Mouse (Mus musculus) forebrain, embryonic 14.5 days (tissue): Measurements from ENCODE around the gene Abi3bp. TPM values are rescaled to one million over a fixed set of nuclear protein-coding genes. Genes with fewer than 3 reads are reported as not detected.

Experiments
- ATAC-seq: fragments of 200-750 bp; cut with Nextera tagmentation; 2 replicates; pipeline ENCODE4 v1.8.0; 2017; ENCODE audit warnings: mild to moderate bottlenecking, moderate library complexity
- DNase-seq: peaks from one replicate; pipeline ENCODE4 v3.0.0-alpha.2; 2015; ENCODE audit warnings: low spot score
- H3K27ac ChIP-seq: fragments of 300-500 bp; sonication (generic); 2 replicates; pipeline ENCODE4 v1.5.1; 2014; ENCODE audit warnings: low read depth, mild to moderate bottlenecking, control low read depth, low read length, moderate library complexity
- H3K27me3 ChIP-seq: fragments of 300-500 bp; sonication (generic); replicated peaks from 2 replicates; pipeline ENCODE4 v1.6.1; 2014; ENCODE audit warnings: low read length, control low read depth, mixed read lengths; ENCODE audit not compliant: control insufficient read depth, insufficient read depth
- H3K36me3 ChIP-seq: fragments of 300-500 bp; sonication (generic); 2 replicates; pipeline ENCODE4 v1.6.1; 2014; ENCODE audit warnings: low read length, control low read depth; ENCODE audit not compliant: control insufficient read depth, insufficient read depth
- H3K4me1 ChIP-seq: fragments of 300-500 bp; sonication (generic); 2 replicates; pipeline ENCODE4 v1.6.1; 2014; ENCODE audit warnings: antibody characterized with exemption, low read length, control low read depth; ENCODE audit not compliant: control insufficient read depth, insufficient read depth
- H3K4me2 ChIP-seq: fragments of 300-500 bp; sonication (generic); 2 replicates; pipeline ENCODE4 v1.6.1; 2014; ENCODE audit warnings: mild to moderate bottlenecking, control low read depth, low read length
- H3K4me3 ChIP-seq: fragments of 300-500 bp; sonication (generic); 2 replicates; pipeline ENCODE4 v1.5.1; 2014; ENCODE audit warnings: low read depth, low read length, control low read depth
- H3K9ac ChIP-seq: fragments of 300-500 bp; sonication (generic); 2 replicates; pipeline ENCODE4 v1.6.1; 2014; ENCODE audit warnings: mild to moderate bottlenecking, low read length, control low read depth, moderate library complexity
- H3K9me3 ChIP-seq: fragments of 300-500 bp; sonication (generic); replicated peaks from 2 replicates; pipeline ENCODE4 v1.6.1; 2016; ENCODE audit warnings: low read length, control low read depth, mixed read lengths; ENCODE audit not compliant: control insufficient read depth
- WGBS: fragments of 180-500 bp; shearing (Covaris S2); extraction: QIAGEN DNeasy Blood & Tissue Kit; methylation state at CpG from one replicate; pipeline ENCODE4 v1.1.7; 2014; 5-methylcytosine and 5-hydroxymethylcytosine counted together
- polyA plus RNA-seq: library from polyadenylated mRNA; unstranded; fragments of >200 nt; fragmentation: Nextera tagmentation; extraction: Ambion mirVana; gene quantifications from 2 replicates; pipeline ENCODE4 v1.2.1, GENCODE M21; 2014

The Abi3bp gene
- 0.18 and 0.26 TPM in 2 replicates for polyA plus RNA-seq

DNA sequence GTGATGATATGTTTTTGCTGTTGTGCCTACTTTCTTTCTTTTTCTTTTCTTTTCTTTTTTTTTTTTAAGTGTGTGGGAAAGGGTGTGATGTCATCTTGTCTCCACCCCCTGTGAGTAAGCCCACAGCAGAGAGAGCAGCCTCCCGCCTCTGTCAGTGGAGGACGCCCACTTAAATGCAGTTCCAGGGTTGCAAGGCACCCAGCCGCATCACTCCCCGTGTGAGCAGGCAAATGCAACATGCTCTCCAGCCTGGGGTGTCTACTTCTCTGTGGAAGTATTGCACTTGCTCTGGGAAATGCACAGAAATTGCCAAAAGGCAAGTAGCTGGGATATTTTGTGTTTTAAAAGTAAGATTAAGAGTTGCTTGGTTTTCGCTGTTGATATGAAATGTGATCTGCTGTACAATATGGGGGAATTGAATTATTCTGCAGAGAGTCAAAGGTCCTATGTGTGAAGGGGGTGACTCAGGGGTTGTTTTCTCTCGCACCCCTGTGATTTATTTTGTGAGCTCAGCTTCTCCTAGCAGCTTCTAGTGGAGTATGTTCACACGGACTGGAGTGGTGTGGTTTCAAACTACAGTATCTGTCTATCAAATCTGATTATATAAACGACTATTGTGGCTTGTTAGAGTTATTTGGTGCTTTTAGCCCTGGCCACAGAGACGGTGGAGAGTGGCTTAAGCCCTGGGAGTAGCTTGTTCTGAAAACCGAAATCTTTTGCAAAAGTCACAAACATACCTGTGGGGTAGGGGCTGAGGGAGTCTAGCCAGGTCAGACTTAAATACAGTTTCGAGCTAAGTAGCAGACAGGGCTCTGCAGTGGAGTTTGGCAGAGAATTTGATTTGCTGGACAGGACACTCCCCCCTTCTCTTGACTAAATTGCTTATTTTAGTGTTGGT, at the start of gene Abi3bp:
Gene Abi3bp (plus strand): TSS at position 202 of the 898 bp plus-strand sequence.
- DNase-seq (no peak), ATAC-seq (no peak)
- Histone ChIP-seq H3K27me3 (no peaks in the 10 kb centered on the region), H3K4me1 (no peaks in the 10 kb centered on the region), H3K9me3 (no peaks in the 10 kb centered on the region), H3K27ac (no peak within 1 kb of the TSS), H3K4me3 (no peak within 1 kb of the TSS), H3K9ac (no peak within 1 kb of the TSS), H3K4me2 (no peak within 1 kb of the TSS), H3K36me3 (no peaks in the 10 kb centered on the region)
- 57% methylated on average over 11 of the region's 11 CpGs for WGBS

DNA sequence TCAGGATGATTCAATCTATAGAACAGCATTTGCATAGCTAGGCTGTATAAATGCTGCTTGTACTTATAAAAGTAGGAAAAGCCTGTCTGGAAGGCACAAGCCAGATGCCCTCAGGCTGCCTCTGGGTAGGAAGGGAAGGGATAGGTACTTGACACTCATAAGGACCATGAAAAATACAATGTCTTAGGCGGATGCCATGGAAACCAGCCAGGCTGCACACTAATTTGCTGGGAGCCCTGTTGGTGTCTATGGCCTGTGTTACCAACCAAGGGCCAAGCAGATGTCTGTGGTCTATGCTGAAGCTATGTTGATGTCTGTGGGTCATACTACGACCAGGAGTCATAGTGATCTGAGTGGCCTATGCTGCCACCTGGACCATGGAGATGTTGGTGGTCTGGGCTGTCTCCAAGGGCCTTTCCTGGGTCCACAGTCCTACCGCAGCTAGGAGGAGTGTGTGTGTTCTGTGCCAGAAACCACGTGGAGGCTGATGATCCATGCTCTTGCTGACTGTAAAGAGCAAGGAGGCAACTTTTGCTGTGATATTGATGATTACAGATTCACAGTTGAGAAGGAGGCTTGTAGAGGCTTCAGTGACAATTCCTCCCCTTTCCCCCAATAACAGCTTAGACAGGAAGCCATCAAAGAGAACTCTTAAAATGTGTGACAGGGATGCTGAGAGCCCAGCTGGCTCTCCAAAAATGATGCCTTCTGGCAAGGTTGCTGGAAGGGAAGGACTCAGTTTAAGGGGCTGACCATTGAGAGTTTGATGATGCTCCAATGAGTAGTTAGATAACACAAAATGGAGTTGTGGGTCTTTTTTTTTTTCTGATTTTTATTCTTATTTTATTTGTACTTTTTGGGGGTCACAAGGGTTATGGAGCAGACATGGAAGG, 42.1 kb upstream of the Abi3bp start:
- 75% methylated on average over 4 of the region's 4 CpGs for WGBS

DNA sequence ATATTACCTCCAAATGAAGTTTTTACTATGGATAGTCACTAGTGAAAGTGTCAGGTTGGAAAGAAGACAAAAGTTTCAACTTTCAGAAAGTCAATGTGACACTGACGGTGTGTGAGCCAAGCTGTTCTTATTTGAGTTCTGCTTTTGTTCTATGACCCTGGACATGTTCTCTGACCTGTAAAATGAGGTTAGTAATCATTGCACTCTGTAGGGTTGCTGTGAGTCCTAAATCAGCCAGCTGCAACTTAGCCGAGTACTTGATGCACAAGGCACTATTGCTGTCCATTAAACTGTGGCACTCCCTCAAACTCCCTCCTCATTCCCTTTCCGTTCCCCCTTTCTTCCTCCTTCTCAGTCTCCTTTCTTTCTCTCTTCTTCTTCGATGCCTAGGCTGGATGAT, 37.4 kb upstream of the Abi3bp start:
- Histone ChIP-seq H3K4me2 (no peak overlapping the region), H3K27me3 (no peaks in the 10 kb centered on the region)

More for the DNA sequence above, 42.1 kb upstream of the Abi3bp start:
- Histone ChIP-seq H3K9ac (no peak overlapping the region), H3K36me3 (no peaks in the 10 kb centered on the region), H3K27me3 (no peaks in the 10 kb centered on the region), H3K27ac (no peak overlapping the region), H3K4me1 (no peaks in the 10 kb centered on the region), H3K4me2 (no peak overlapping the region), H3K4me3 (no peak overlapping the region), H3K9me3 (no peaks in the 10 kb centered on the region)
- no peak for ATAC-seq
- no peak for DNase-seq

DNA sequence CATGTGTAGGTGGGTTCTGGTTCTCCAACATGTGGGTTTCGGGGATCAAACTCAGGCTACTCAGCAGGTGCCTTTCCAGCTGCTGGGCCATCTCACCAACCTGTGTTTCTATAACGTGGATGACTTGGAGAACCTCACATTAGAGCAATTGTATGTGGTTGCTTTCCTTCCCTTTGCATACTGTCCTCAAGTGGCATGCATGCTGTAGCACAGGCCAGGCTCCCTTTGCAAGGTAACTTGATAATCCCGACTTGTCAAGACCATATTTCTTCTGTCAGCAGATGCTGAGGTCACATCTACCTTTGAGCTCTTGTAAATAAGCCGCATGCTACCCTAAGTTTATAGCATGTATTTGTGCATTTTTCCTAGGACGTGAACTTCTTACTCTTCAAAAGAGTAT, 36.6 kb upstream of the Abi3bp start:
- Histone ChIP-seq H3K27me3 (no peaks in the 10 kb centered on the region), H3K9ac (no peak overlapping the region), H3K27ac (no peak overlapping the region), H3K9me3 (no peaks in the 10 kb centered on the region), H3K4me3 (no peak overlapping the region), H3K36me3 (no peaks in the 10 kb centered on the region), H3K4me2 (no peak overlapping the region), H3K4me1 (no peaks in the 10 kb centered on the region)
- DNase-seq (no peak), ATAC-seq (no peak)
- 88% methylated on average over 5 of the region's 5 CpGs for WGBS

More for the DNA sequence above, 37.4 kb upstream of the Abi3bp start:
- Histone ChIP-seq H3K4me1 (no peaks in the 10 kb centered on the region), H3K4me3 (no peak overlapping the region), H3K27ac (no peak overlapping the region), H3K36me3 (no peaks in the 10 kb centered on the region), H3K9me3 (no peaks in the 10 kb centered on the region), H3K9ac (no peak overlapping the region)
- DNase-seq (no peak), ATAC-seq (no peak)
- WGBS: 76% methylated on average over 4 of the region's 4 CpGs

DNA sequence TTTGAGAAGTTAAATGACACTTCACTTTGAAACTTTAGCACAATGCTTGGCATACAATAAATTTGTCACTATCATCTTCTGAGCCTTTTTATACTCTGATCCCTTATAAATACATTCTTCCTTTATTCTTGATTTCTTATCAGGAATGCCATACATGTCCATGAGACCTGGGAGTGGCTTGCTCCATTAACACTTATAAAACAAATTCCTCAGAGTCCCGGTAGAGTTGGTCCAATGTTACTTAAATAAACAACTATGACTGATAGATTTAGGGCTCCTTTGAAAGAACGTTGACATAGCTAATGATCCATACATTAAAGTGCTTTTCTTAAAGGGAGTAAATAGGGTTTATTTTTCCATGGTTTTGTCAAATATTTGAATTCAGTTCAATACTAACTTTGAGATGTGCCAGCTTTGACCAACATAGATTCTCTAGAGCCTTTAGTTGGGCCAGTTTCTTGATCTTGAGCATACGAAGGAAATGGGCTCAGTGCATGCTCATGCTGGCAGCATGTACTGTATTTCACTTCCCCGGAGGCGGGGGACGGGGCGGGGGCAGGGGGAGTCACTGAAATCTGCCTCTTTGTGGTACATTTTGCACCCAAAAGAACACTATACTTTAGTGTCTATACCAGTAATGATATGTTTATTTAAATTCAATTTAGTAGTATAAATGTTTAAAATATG, 35.9 kb upstream of the Abi3bp start:
- Histone ChIP-seq H3K4me3 (no peak overlapping the region), H3K4me1 (no peaks in the 10 kb centered on the region), H3K9me3 (no peaks in the 10 kb centered on the region), H3K4me2 (no peak overlapping the region), H3K9ac (no peak overlapping the region), H3K27me3 (no peaks in the 10 kb centered on the region), H3K27ac (no peak overlapping the region), H3K36me3 (no peaks in the 10 kb centered on the region)
- 88% methylated on average over 7 of the region's 7 CpGs for WGBS
- no peak for DNase-seq
- no peak for ATAC-seq

DNA sequence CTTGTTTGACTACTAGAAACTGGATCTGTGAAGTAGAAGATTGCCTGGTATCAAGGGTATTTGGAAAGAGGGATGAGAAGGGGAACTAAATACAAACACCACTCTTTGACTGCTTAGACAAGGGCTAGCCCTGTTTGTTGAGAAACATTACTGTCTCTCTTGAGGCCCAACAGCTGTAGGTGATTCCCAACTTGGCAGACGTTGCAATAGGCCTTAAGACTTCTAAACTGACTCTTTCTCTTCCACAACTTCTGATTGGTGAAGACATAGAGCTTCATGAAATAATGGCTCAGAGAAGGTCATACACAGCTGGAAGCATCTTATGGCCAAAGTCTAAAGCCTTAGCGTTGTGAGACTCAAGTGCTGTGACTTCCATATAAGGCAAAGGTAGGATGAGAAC, 26.2 kb upstream of the Abi3bp start:
- DNase-seq (no peak), ATAC-seq (no peak)
- Histone ChIP-seq H3K4me3 (no peak overlapping the region), H3K27ac (no peak overlapping the region), H3K36me3 (no peaks in the 10 kb centered on the region), H3K4me1 (no peaks in the 10 kb centered on the region), H3K4me2 (no peak overlapping the region), H3K27me3 (no peaks in the 10 kb centered on the region), H3K9me3 (no peaks in the 10 kb centered on the region), H3K9ac (no peak overlapping the region)
- 78% methylated on average over 2 of the region's 2 CpGs for WGBS

DNA sequence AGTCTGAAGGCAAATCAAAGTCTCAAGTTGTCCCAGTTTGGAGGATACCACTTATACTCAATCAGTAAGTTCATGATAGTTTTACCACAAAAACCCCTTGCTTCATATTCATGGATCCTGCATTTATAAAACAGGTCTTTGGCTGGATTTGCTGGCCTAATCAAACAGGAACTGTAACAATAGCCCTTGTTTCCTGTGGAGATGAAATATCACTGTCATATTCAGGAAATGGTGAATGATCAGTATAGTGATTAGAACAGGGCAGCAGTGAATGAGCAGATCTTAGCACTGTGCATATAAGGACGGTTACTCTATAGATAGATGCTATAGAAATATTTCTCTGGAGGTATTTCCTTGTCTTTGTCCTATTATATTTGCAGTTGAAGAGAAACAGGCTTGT, 25.8 kb upstream of the Abi3bp start:
- 87% methylated on average over 1 of the region's 1 CpGs for WGBS
- Histone ChIP-seq H3K27me3 (no peaks in the 10 kb centered on the region), H3K4me1 (no peaks in the 10 kb centered on the region), H3K4me2 (no peak overlapping the region), H3K9ac (no peak overlapping the region), H3K9me3 (no peaks in the 10 kb centered on the region), H3K27ac (no peak overlapping the region), H3K36me3 (no peaks in the 10 kb centered on the region), H3K4me3 (no peak overlapping the region)
- ATAC-seq (no peak), DNase-seq (no peak)

DNA sequence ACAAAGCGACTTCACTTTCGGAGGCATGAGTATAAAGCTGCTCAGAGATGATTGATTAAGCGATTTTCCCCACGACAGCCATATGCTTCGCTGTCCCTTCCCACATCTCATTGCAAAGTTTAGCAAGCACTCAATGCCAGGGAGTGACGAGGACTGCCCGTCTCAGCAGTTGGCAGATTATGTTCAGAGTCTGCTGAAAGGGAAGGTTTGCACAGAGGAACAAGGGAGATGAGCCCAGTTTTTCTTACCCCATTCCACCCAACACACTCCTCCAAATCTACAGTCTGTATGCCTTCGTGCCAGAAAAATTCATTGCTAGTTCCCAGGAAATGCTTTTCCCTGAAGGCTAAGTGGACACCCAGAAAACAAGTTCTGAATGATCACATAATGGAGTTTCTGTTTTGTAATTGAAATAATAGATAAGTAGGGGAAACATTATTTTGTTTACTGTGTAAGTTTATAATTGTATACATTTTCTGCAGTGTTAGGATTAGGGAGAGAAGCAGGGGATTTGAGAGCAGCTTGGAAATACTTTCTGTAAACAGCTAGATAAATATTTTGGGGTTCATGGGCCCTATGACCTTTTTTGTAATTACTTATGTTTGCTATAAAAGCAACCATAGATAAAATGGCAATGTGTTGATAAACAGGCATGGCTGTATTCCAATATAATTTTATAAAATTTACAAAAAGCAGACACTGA, 19.5 kb upstream of the Abi3bp start:
- WGBS: 79% methylated on average over 8 of the region's 8 CpGs

More for the DNA sequence above, 19.5 kb upstream of the Abi3bp start:
- Histone ChIP-seq H3K36me3 (no peaks in the 10 kb centered on the region), H3K4me3 (no peak overlapping the region), H3K9me3 (no peaks in the 10 kb centered on the region), H3K27me3 (no peaks in the 10 kb centered on the region), H3K27ac (no peak overlapping the region), H3K9ac (no peak overlapping the region), H3K4me2 (no peak overlapping the region), H3K4me1 (no peaks in the 10 kb centered on the region)
- DNase-seq (no peak), ATAC-seq (no peak)
